Mouse (Mus musculus) neural tube, embryonic 13.5 days (tissue): Measurements from ENCODE around the gene Zdhhc1. TPM values are rescaled to one million over a fixed set of nuclear protein-coding genes. Genes with fewer than 3 reads are reported as not detected.
A peak's percentile ranks its signal among the peaks of the same experiment; 100 is the strongest.

ENCODE experiments used
- ATAC-seq: fragments of 200-750 bp; cut with Nextera tagmentation; 2 replicates; pipeline ENCODE4 v1.8.0; 2017; ENCODE audit warnings: low read depth, mild to moderate bottlenecking, moderate TSS enrichment, moderate library complexity
- H3K27ac ChIP-seq: fragments of 300-500 bp; sonication (generic); replicated peaks from 2 replicates; pipeline ENCODE4 v1.5.1; 2015; ENCODE audit warnings: moderate library complexity, mild to moderate bottlenecking, inconsistent platforms
- H3K27me3 ChIP-seq: fragments of 300-500 bp; sonication (generic); 2 replicates; pipeline ENCODE4 v1.6.1; 2015; ENCODE audit warnings: mild to moderate bottlenecking, inconsistent platforms
- H3K36me3 ChIP-seq: fragments of 300-500 bp; sonication (generic); 2 replicates; pipeline ENCODE4 v1.6.1; 2015; ENCODE audit warnings: mild to moderate bottlenecking, inconsistent platforms
- H3K4me1 ChIP-seq: fragments of 300-500 bp; sonication (generic); replicated peaks from 2 replicates; pipeline ENCODE4 v1.6.1; 2015; ENCODE audit warnings: inconsistent platforms
- H3K4me2 ChIP-seq: fragments of 300-500 bp; sonication (generic); 2 replicates; pipeline ENCODE4 v1.6.1; 2015; ENCODE audit warnings: inconsistent platforms, mild to moderate bottlenecking, moderate library complexity
- H3K4me3 ChIP-seq: fragments of 300-500 bp; sonication (generic); 2 replicates; pipeline ENCODE4 v1.5.1; 2015; ENCODE audit warnings: mild to moderate bottlenecking, inconsistent platforms
- H3K9ac ChIP-seq: fragments of 300-500 bp; sonication (generic); 2 replicates; pipeline ENCODE4 v1.6.1; 2015; ENCODE audit warnings: moderate library complexity, mild to moderate bottlenecking, inconsistent platforms
- H3K9me3 ChIP-seq: fragments of 300-500 bp; sonication (generic); 2 replicates; pipeline ENCODE4 v1.6.1; 2016; ENCODE audit warnings: inconsistent platforms
- WGBS: fragments of 180-500 bp; shearing (Covaris S2); methylation state at CpG from one replicate; pipeline ENCODE4 v1.1.7; 2015; 5-methylcytosine and 5-hydroxymethylcytosine counted together
- polyA plus RNA-seq: library from polyadenylated mRNA; unstranded; fragments of >200 nt; fragmentation: Nextera tagmentation; extraction: Ambion mirVana; gene quantifications from 2 replicates; pipeline ENCODE4 v1.2.1, GENCODE M21; 2015

Zdhhc1 gene
- polyA plus RNA-seq, 1 experiment from 2014 or later, result 31.9 TPM

- Histone ChIP-seq H3K4me3 (no peak overlapping the region), H3K36me3 (peaks cover 17% of the 10 kb centered on the region; the same call in 1 of the 2 replicates), H3K4me1 (peaks cover 81% of the 10 kb centered on the region), H3K4me2 (no peak overlapping the region), H3K9ac (no peak overlapping the region), H3K9me3 (no peaks in the 10 kb centered on the region), H3K27ac (peak overlapping the region; percentile 67), H3K27me3 (0 out of 2 replicates have a peak, but pooled peaks cover 1% of the 10 kb centered on the region)
- WGBS, result 89% methylated on average over 10 of the region's 10 CpGs
- ATAC-seq, result no peak
Observed at GRCm38 (mm10) chr8:105467396-105467985, 29.2 kb downstream of the Zdhhc1 start.

- H3K27ac ChIP-seq, result peak overlapping the region; percentile 67
- H3K4me1 ChIP-seq, result peaks cover 75% of the 10 kb centered on the region
- H3K27me3 ChIP-seq, result no peaks in the 10 kb centered on the region
- no peak for ATAC-seq
- no peak overlapping the region for H3K4me2 ChIP-seq
- no peaks in the 10 kb centered on the region for H3K9me3 ChIP-seq
- H3K4me3 ChIP-seq, result no peak overlapping the region
- peaks cover 17% of the 10 kb centered on the region; the same call in 1 of the 2 replicates for H3K36me3 ChIP-seq
- no peak overlapping the region for H3K9ac ChIP-seq
- 70% methylated on average over 7 of the region's 7 CpGs for WGBS
Observed at GRCm38 (mm10) chr8:105466700-105467291, 29.9 kb downstream of the Zdhhc1 start.

DNA sequence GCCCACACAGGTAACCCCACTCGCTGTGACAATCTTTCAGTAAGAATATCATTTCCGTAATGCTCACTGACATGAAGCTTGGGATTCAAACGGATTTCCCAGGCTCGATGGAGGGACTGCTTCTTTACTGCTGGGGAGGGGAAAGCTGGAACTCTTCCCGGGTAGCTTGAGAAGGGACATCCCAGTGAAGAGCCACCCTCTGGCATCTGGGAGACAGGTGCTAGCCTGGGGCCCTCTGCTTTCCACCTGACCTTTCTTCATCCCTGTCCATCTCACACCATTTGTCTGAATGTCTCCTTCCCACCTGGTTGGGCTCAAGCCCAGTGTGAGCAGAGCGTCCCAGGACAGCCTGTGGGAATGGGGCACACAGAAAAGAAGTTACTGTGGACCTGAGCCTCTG, 30.5 kb downstream of the Zdhhc1 start:
- no peaks in the 10 kb centered on the region for H3K9me3 ChIP-seq
- H3K27ac ChIP-seq, result peak overlapping the region; percentile 67
- no peak overlapping the region for H3K9ac ChIP-seq
- peaks cover 70% of the 10 kb centered on the region for H3K4me1 ChIP-seq
- H3K4me3 ChIP-seq, result no peak overlapping the region
- H3K36me3 ChIP-seq, result peaks cover 17% of the 10 kb centered on the region; the same call in 1 of the 2 replicates
- H3K4me2 ChIP-seq, result no peak overlapping the region
- ATAC-seq, result no peak
- 87% methylated on average over 6 of the region's 6 CpGs for WGBS
- no peaks in the 10 kb centered on the region for H3K27me3 ChIP-seq

DNA sequence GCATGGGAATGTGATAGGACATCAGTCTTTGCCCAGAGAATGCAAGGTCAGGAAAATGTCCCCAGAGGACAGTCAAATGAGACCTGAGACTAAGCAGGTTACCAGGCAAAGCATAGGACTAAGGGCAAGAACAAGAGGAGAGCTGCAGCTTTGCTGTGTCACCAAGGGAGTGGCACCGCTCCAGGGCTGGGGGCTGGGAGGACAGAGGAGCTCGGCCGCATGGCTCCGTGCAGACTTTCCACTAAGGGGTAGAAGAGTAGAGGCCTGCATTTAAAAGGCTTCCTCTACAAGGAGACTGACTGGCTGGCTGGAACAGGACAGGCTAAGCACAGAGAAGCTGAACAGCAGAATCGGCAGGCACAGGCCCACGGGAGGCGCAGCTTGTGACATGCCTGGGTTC, 32.1 kb downstream of the Zdhhc1 start:
- Histone ChIP-seq H3K27ac (0 out of 2 replicates have a peak overlapping the region, but pooled peaks have one; percentile 23), H3K9ac (no peak overlapping the region), H3K9me3 (no peaks in the 10 kb centered on the region), H3K4me3 (no peak overlapping the region), H3K27me3 (no peaks in the 10 kb centered on the region), H3K4me1 (peaks cover 55% of the 10 kb centered on the region), H3K4me2 (no peak overlapping the region), H3K36me3 (peaks cover 17% of the 10 kb centered on the region; the same call in 1 of the 2 replicates)
- ATAC-seq, result no peak
- 62% methylated on average over 7 of the region's 7 CpGs for WGBS

DNA sequence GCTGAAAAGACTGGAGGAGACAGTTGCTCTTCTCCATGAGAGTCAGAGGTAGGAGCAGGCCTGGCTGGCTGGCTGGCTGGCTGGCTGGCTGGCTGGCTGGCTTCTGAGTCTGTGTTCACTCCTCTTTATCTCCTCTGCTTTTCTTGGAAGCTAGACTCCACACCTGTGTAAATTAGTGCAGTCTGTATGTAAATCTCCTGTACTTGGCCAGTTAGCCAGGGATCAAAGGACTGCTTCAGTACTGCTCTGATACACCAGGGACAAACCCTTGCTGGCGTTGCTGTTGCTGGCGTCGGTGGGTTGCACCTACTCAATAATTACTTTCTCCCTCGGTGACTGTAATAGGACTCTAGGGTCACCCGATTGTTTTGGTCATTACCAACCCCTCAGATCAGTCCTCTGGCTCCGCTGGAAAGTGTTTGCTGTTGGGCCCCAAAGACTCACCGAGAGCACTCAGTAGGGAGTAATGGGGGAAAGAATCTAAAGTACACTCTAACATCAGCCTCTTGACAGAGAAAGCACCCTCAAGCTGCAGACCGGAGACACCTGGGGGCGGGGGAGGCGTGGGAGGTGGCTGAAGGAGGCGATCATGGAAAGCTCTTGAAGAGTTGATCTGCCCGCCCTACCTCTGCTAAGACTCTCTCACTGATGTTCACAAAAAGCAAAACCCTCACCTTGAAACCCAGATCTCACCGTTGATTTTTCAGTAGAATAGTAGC, 35.5 kb downstream of the Zdhhc1 start:
- Histone ChIP-seq H3K4me1 (peaks cover 33% of the 10 kb centered on the region), H3K27ac (no peak overlapping the region), H3K27me3 (no peaks in the 10 kb centered on the region), H3K4me2 (no peak overlapping the region), H3K36me3 (0 out of 2 replicates have a peak, but pooled peaks cover 4% of the 10 kb centered on the region), H3K9ac (no peak overlapping the region), H3K9me3 (no peaks in the 10 kb centered on the region), H3K4me3 (no peak overlapping the region)
- no peak for ATAC-seq
- WGBS, result 59% methylated on average over 13 of the region's 13 CpGs

- Histone ChIP-seq H3K4me3 (no peak overlapping the region), H3K9ac (no peak overlapping the region)
- ATAC-seq, result no peak
Observed at GRCm38 (mm10) chr8:105455218-105455617, 41.5 kb downstream of the Zdhhc1 start.

DNA sequence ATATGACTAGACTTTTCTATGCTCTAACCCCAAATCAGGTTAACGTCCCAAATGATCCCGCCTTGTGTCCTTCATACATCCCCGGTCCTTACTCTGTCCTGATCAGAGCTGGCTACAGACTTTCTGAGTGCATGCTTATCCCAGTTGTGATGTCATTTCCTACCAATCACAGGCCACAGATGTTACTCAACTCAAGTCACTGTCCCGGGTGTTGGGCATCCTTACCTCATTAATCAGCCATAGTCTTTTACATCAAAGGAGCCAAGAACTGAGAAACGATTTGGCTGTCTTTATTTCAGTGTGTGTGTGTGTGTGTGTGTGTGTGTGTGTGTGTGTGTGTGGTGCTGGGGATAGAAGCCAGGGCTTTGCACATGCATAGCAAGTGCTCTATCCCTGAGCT, 42.6 kb downstream of the Zdhhc1 start:
- H3K4me1 ChIP-seq, result peaks cover 18% of the 10 kb centered on the region
- 58% methylated on average over 5 of the region's 5 CpGs for WGBS
- H3K9me3 ChIP-seq, result no peaks in the 10 kb centered on the region
- H3K36me3 ChIP-seq, result no peaks in the 10 kb centered on the region
- no peaks in the 10 kb centered on the region for H3K27me3 ChIP-seq
- H3K9ac ChIP-seq, result no peak overlapping the region
- ATAC-seq, result no peak
- H3K27ac ChIP-seq, result no peak overlapping the region
- H3K4me3 ChIP-seq, result no peak overlapping the region
- H3K4me2 ChIP-seq, result no peak overlapping the region

More at GRCm38 (mm10) chr8:105455218-105455617, 41.5 kb downstream of the Zdhhc1 start:
- H3K4me2 ChIP-seq, result no peak overlapping the region
- no peak overlapping the region for H3K27ac ChIP-seq
- no peaks in the 10 kb centered on the region for H3K36me3 ChIP-seq
- peaks cover 21% of the 10 kb centered on the region for H3K4me1 ChIP-seq
- no peaks in the 10 kb centered on the region for H3K27me3 ChIP-seq
- 63% methylated on average over 10 of the region's 10 CpGs for WGBS
- no peaks in the 10 kb centered on the region for H3K9me3 ChIP-seq

DNA sequence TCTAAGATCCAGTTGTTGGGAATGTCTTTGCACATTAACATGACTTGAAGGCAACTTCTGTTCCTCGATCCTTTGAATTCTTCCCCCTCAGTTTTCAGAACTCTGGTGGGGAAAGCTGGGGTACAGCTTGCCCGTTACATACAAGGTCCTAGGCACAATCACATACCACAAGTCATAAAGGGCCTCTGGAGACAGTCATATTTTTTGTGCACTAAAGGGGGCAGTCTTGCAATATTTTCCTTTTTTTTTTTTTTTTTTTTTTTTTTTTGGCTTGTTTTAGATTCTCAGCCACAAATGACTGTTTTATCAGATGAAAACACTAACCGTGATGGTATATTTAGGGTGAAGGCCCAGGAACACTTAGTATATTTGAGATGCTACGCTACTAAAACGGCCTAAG, 43.4 kb downstream of the Zdhhc1 start:
- Histone ChIP-seq H3K9me3 (no peaks in the 10 kb centered on the region), H3K27me3 (no peaks in the 10 kb centered on the region), H3K36me3 (no peaks in the 10 kb centered on the region), H3K4me1 (peaks cover 16% of the 10 kb centered on the region), H3K9ac (no peak overlapping the region), H3K4me3 (no peak overlapping the region), H3K27ac (no peak overlapping the region), H3K4me2 (no peak overlapping the region)
- WGBS, result 79% methylated on average over 5 of the region's 5 CpGs
- ATAC-seq, result no peak

- Histone ChIP-seq H3K4me1 (peaks cover 13% of the 10 kb centered on the region), H3K9me3 (no peaks in the 10 kb centered on the region), H3K4me2 (no peak overlapping the region), H3K9ac (no peak overlapping the region), H3K36me3 (no peaks in the 10 kb centered on the region), H3K4me3 (no peak overlapping the region), H3K27ac (0 out of 2 replicates have a peak overlapping the region, but pooled peaks have one; percentile 34), H3K27me3 (no peaks in the 10 kb centered on the region)
- WGBS, result 46% methylated on average over 15 of the region's 15 CpGs
- no peak for ATAC-seq
Observed at GRCm38 (mm10) chr8:105451903-105452603, 44.6 kb downstream of the Zdhhc1 start.

DNA sequence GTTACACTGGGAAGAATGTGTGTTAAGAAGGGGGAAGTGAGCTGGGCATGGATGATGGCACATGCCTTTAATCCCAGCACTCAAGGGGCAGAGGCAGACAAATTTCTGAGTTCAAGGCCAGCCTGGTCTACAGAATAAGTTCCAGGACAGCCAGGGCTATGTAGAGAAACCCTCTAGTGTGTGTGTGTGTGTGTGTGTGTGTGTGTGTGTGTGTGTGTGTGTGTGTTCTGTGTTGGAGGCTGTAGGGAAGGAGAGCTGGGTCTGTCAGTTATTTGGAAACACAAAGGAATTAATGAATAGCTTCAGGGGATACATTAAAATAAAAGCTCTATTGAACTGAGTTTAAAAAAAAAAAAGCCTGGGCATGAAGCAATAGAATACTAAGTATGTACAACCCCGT, 45.7 kb downstream of the Zdhhc1 start:
- H3K9me3 ChIP-seq, result no peaks in the 10 kb centered on the region
- H3K27me3 ChIP-seq, result no peaks in the 10 kb centered on the region
- H3K27ac ChIP-seq, result no peak overlapping the region
- peaks cover 18% of the 10 kb centered on the region for H3K4me1 ChIP-seq
- 25% methylated on average over 1 of the region's 1 CpGs for WGBS
- H3K4me2 ChIP-seq, result no peak overlapping the region
- H3K4me3 ChIP-seq, result no peak overlapping the region
- no peaks in the 10 kb centered on the region for H3K36me3 ChIP-seq
- ATAC-seq, result no peak
- H3K9ac ChIP-seq, result no peak overlapping the region

GRCm38 (mm10) chr8:105448596-105448995, 48.1 kb downstream of the Zdhhc1 start:
- ATAC-seq, result no peak
- no peaks in the 10 kb centered on the region for H3K9me3 ChIP-seq
- H3K4me3 ChIP-seq, result no peak overlapping the region
- 87% methylated on average over 5 of the region's 5 CpGs for WGBS
- H3K4me2 ChIP-seq, result no peak overlapping the region
- H3K9ac ChIP-seq, result no peak overlapping the region
- H3K36me3 ChIP-seq, result no peaks in the 10 kb centered on the region
- no peaks in the 10 kb centered on the region for H3K27me3 ChIP-seq
- no peak overlapping the region for H3K27ac ChIP-seq
- peaks cover 28% of the 10 kb centered on the region for H3K4me1 ChIP-seq

DNA sequence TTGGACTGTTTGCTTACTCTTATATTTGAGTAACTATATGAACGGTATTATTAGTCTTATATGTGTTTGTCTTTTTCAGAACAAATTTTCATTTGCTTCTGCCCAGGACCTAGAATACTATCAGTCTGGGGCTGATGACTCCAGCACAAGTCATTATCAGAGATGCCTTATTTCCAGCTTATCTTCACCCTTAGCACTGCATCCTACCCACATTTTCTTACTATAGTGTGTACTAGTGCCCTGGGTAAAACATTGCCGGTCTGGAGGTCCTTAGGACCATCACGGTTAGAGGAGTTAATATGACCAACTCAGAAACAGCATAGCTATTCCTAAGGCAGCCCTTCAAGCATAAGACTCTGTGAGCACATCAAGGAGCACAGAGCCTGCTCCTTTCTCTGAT, 48.5 kb downstream of the Zdhhc1 start:
- peaks cover 28% of the 10 kb centered on the region for H3K4me1 ChIP-seq

More for the DNA sequence above, 48.5 kb downstream of the Zdhhc1 start:
- Histone ChIP-seq H3K4me2 (no peak overlapping the region), H3K27ac (no peak overlapping the region), H3K36me3 (no peaks in the 10 kb centered on the region), H3K27me3 (no peaks in the 10 kb centered on the region), H3K9ac (no peak overlapping the region), H3K4me3 (no peak overlapping the region), H3K9me3 (no peaks in the 10 kb centered on the region)
- WGBS, result 94% methylated on average over 3 of the region's 3 CpGs
- ATAC-seq, result no peak
